Mouse (Mus musculus): ENCODE results near the gene Lmna. TPM values are rescaled to one million over a fixed set of nuclear protein-coding genes. Genes with fewer than 3 reads are reported as not detected.
A peak's percentile ranks its signal among the peaks of the same experiment; 100 is the strongest.

The Lmna gene
- total RNA-seq, 1 experiment from 2014 or later: 99.3 TPM

GRCm38 (mm10) chr3:88521803-88522331 is 12.1 kb upstream of the Lmna start:
- DNase-seq: peak; percentile 89

DNA sequence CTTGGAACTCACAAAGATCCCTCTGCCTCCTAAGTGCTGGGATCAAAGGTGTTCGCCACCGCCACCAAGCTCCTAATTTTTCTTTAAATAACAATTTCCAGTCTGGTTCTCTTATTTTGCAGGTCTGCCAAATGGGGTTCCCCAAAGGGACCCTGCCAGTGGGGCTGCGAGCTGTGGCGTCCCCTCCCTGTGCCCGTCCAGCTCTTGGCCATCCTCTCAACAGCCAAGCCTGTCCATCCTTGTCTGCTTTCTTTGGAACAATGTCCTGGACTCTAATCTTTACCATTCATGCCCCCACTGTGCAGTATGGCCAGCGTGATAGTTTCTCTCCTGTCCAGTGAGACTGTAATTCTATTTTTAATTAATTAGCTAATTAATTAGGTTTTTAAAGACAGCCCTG is 11.4 kb upstream of the Lmna start:
- no peak for DNase-seq

DNA sequence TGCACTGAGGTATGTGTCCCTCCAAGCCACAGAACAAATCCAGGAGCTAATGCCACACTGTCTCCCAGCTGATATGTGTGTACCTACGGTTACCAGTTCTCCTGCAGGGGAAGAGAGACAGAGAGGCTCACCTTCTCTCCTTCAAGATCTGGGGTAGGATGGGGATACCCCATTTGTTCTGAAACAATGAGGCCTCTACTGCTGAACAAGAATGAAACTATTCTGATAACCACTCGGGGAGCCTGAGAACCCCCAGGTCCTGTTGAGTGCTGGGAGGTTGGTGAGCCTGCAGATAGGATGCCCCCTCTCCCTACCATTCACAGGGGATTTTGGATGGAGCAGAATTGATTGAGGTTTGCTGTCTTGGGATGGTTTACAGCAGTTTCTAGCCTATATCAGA is 10.3 kb upstream of the Lmna start:
- DNase-seq: no peak

DNA sequence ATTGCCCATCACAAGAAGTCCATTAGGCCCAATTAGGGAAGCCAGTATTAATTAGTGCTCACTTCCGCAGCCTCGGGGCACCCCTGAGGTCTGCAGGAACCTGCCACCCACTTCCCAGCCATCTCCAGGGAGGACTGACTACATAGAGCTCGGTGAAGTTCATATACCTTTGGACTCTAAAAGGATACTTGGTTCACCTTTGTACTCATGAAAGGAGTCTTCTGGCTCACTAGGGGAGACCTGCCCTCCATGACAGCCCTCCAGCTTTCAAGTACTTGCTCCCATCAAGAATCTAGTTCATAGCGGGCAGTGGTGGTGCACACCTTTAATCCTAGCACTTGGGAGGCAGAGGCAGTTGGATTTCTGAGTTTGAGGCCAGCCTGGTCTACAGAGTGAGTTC is 8.7 kb upstream of the Lmna start:
- DNase-seq: no peak

DNA sequence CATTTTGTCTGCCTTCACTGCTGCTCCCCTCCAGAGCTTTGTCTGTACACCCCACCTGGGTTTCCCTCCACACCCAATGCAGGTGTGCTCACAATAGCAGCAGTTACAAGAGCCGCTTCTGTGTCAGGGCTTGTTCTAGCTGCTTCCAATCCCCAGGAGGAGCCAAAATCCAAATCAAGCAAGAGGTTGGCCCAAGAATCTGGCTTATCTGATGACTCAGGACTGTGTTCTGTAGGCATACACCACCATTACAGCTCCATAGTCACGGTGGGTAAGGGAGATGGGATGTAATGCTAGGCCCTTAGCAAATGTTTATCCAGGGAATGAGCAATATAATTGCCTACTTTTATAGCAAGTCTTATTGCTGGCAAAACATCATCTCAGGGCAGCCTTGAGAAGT is 6.7 kb upstream of the Lmna start:
- no peak for DNase-seq

DNA sequence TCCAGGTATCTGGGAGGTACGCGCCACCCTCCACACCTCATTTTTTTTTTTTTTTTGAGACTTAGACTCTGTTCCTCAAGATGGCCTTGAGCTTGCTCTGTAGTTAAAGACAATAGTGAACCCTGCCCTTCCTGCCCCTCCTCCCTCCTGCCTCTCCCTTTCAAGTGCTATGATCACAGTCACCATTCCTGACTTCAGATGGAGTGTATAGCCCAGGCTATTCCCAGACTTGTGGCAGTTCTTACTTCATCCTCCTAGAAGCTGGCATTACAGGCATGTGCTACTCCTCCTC is 5.3 kb upstream of the Lmna start:
- no peak for DNase-seq

- DNase-seq: no peak
Measured at GRCm38 (mm10) chr3:88514231-88515094, 4.7 kb upstream of the Lmna start.

DNA sequence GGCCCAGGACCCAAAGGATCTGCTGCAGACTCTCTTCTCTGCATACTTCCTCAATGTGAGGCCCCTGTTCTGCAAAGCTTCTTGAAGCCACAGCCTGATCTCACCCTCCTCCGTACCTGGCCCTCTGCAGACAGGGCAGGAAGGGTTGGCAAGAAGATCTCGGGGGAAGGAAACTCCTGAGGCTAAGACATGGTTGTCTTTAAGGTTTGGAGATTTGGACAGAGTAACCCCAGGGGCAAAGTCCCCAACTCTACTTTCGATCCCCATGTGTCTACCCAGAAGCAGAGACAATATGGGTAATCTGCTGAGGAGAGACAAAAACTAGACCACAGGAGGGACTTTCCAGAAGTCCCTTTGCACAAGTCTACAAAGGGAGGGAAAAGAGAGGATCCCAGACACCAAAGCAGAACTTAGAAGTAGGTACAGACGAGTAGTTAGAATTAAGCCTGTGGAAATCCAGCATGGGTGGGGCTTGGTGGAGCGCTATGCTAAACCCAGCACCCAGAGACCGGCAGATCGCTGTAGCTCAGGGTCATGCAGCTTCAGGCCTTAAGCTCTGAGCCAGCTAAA is 3.9 kb upstream of the Lmna start:
- DNase-seq: no peak

GRCm38 (mm10) chr3:88512896-88513545 is 3.3 kb upstream of the Lmna start:
- DNase-seq: peak; percentile 68

- no peak for DNase-seq
Measured at GRCm38 (mm10) chr3:88512141-88512895, 2.6 kb upstream of the Lmna start.

- DNase-seq: peak; percentile 60
Measured at GRCm38 (mm10) chr3:88511559-88511958, 1.8 kb upstream of the Lmna start.

DNA sequence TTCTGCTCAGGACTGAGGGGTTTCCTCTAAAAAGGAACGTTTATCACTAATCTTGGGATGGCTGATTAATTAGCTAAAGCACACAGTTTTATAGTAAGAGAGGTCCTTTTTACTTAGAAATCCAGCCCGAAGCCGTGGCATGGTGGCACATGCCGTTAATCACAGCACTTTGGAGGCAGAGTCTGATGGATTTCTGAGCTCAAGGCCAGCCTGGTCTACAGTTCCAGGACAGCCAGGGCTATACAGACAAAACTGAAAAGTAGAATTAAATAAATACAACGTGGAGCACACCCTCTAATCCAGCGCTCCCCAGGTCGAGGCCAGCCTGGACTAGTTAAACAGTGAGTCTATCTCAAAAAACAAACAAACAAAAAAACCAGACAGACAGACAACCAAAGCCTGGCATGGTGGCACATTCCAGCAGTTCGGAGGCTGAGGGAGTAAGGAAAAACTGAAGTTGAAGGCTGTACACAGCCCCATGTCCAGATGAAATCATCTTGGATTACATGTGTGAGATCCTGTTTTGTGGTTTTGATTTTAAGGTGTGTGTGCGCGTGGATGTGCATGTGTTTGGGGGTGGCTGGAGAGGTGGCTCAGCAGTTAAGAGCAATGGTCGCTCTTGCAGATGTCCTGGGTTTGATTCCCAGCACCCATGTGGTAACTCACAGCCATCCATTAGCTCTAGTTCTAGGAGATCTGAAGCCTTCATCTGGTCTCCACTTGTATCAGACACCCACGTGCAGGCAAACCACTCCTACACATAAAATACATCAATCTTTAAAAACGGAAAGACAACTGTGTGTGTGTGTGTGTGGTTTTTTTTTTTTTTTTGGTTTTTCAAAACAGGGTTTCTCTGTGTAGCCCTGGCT is 899 bp upstream of the Lmna start:
- peak; percentile 55 for DNase-seq

- no peak for DNase-seq
Measured at GRCm38 (mm10) chr3:88509250-88509649, 506 bp downstream of the Lmna start.

- DNase-seq: no peak
Measured at GRCm38 (mm10) chr3:88505765-88506164, 4.0 kb downstream of the Lmna start.

GRCm38 (mm10) chr3:88505081-88505480 is 4.7 kb downstream of the Lmna start:
- no peak for DNase-seq

- no peak for DNase-seq
Measured at GRCm38 (mm10) chr3:88503881-88504746, 5.6 kb downstream of the Lmna start.

DNA sequence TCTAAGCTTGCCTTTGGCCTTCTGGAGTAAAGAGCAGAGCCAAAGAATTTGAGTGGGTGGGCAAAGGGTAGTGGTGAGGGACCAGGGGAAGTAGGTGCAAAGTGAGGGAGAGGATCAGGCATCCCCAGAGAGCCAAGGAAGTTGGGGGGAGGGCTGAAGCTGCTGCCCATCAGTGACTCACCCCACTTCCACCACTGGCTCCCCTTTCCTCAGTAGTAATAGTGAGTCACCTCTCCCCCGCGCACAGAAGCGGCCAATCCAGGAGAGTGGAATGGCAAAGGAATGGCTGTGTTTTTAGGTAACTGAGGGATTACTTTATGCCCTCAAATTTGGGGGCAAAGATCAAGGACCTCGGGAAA is 6.3 kb downstream of the Lmna start:
- DNase-seq: peak; percentile 87

GRCm38 (mm10) chr3:88502641-88503504 is 6.9 kb downstream of the Lmna start:
- peak; percentile 95 for DNase-seq

- peak; percentile 63 for DNase-seq
Measured at GRCm38 (mm10) chr3:88502031-88502571, 7.7 kb downstream of the Lmna start.
